In the genomic region with DNA sequence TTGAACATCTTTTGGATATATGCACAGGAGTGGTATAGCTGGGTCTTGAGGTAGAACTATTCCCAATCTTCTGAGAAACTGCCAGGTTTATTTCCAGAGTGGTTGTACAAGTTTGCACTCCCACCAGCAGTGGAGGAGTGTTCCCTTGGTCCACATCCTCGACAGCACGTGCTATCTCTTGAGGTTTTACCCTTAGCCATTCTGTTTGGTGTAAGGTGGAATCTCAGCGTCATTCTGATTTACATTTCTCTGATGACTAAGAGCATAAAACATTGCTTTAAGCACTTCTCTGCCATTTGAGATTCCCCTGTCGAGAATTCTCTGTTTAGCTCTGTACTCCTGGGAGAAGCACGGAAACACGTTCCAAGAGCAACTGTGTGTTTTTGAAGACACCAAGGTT, we compare ENCODE assay signal across 32 mouse cellular contexts. TPM values are rescaled to one million over a fixed set of nuclear protein-coding genes. Genes with fewer than 3 reads are reported as not detected.
"Had no signal": no experiment of that assay in that cellular context is flagged by ENCODE, and none has a peak within 500 bp of the region (broad histone marks: within the 10 kb centered on the region; RNA-seq: fewer than 3 reads in every experiment).

No protein-coding gene starts in this region.

- DNase-seq: gastrocnemius, postnatal 14 days; gastrocnemius, postnatal 36 days; heart, adult 2 months; heart, postnatal 14 days; heart, postnatal 36 days; kidney, adult 11 months; kidney, adult 2 months; kidney, adult 9 months; kidney, postnatal 14 days; kidney, postnatal 36 days; layer of hippocampus, adult 9-11 months; liver; liver, embryonic 13.5 days had no signal

- ATAC-seq: hindbrain, postnatal 0 days; intestine, embryonic 16.5 days had no signal

- H3K4me1 ChIP-seq: heart, embryonic 13.5 days; heart, embryonic 15.5 days; hindbrain, embryonic 13.5 days; hindbrain, embryonic 15.5 days; kidney, embryonic 15.5 days; limb, embryonic 10.5 days; limb, embryonic 12.5 days; liver, embryonic 13.5 days had no signal

- H3K9me3 ChIP-seq: heart, embryonic 13.5 days; heart, embryonic 15.5 days; hindbrain, embryonic 13.5 days; hindbrain, embryonic 15.5 days; kidney, embryonic 15.5 days; limb, embryonic 10.5 days; limb, embryonic 12.5 days; liver, embryonic 13.5 days had no signal

- H3K27ac ChIP-seq: heart, adult 2 months; heart, embryonic 13.5 days; heart, embryonic 15.5 days; hindbrain, embryonic 13.5 days; hindbrain, embryonic 15.5 days; hindbrain, postnatal 0 days; kidney, embryonic 15.5 days; kidney, postnatal 0 days; left cerebral cortex, adult 2 months; limb, embryonic 10.5 days; limb, embryonic 12.5 days; liver, embryonic 13.5 days had no signal

- H3K36me3 ChIP-seq: heart, embryonic 13.5 days; heart, embryonic 15.5 days; hindbrain, embryonic 13.5 days; hindbrain, embryonic 15.5 days; kidney, embryonic 15.5 days; limb, embryonic 10.5 days; limb, embryonic 12.5 days; liver, embryonic 13.5 days had no signal

- H3K27me3 ChIP-seq: heart, embryonic 13.5 days; heart, embryonic 15.5 days; hindbrain, embryonic 13.5 days; hindbrain, embryonic 15.5 days; kidney, embryonic 15.5 days; limb, embryonic 12.5 days; liver, embryonic 13.5 days had no signal

- H3K4me2 ChIP-seq: heart, embryonic 11.5 days; heart, embryonic 13.5 days; heart, embryonic 15.5 days; hindbrain, embryonic 13.5 days; hindbrain, embryonic 15.5 days; kidney, embryonic 15.5 days; limb, embryonic 12.5 days; liver, embryonic 11.5 days; liver, embryonic 13.5 days had no signal

- H3K9ac ChIP-seq: heart, embryonic 13.5 days; heart, embryonic 15.5 days; hindbrain, embryonic 13.5 days; hindbrain, embryonic 15.5 days; kidney, embryonic 15.5 days; limb, embryonic 12.5 days; liver, embryonic 13.5 days had no signal

- H3K4me3 ChIP-seq: heart, adult 2 months; heart, embryonic 13.5 days; heart, embryonic 15.5 days; hindbrain, embryonic 13.5 days; hindbrain, embryonic 15.5 days; kidney, embryonic 15.5 days; left cerebral cortex, adult 2 months; limb, embryonic 10.5 days; limb, embryonic 12.5 days; liver, embryonic 13.5 days had no signal

RNA-seq across cellular contexts. Expression of gene Gm5134, which starts 58.6 kb away (rescaled TPM):
- total RNA-seq: gastrocnemius, adult 18-20 months; gastrocnemius, adult 8-10 months; gastrocnemius, postnatal 14 days; gastrocnemius, postnatal 36 days; heart, adult 2 months; heart, postnatal 14 days; heart, postnatal 36 days; hindbrain, postnatal 0 days; left cerebral cortex, adult 2 months; left cerebral cortex, postnatal 14 days; left cerebral cortex, postnatal 36 days had no signal
- polyA plus RNA-seq: heart, adult 2 months; heart, embryonic 11.5 days; heart, embryonic 13.5 days; heart, postnatal 0 days; hindbrain, embryonic 13.5 days; hindbrain, embryonic 15.5 days; hindbrain, postnatal 0 days; intestine, embryonic 14.5 days; intestine, embryonic 16.5 days; limb, embryonic 10.5 days; limb, embryonic 12.5 days had no signal
